Mouse (Mus musculus): ENCODE data around the gene Mob2. TPM values are rescaled to one million over a fixed set of nuclear protein-coding genes. Genes with fewer than 3 reads are reported as not detected.
A peak's percentile ranks its signal among the peaks of the same experiment; 100 is the strongest.

The Mob2 gene
- total RNA-seq, 2 experiments from 2014 or later: 37.6 to 38.7 TPM

DNA sequence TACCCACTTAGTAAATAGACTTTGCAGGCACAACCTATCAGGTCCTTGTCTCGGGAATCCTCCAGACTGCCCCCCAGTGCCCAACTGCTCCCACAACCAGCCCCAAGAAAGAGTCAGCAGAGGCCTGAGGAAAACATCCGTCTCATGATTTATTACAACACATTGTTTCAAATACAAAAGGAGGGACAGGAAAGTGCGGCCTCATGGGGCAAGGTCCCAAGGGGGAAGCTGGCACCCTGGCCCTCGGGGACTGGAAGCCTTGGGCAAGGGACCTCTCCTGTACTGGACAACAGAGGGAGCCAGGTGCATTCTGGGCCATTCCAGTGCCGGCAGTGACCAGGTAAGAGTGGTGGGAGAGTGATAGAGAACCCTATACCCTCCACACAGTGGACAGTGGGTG is 18.5 kb upstream of the Mob2 start:
- Histone ChIP-seq H3K27ac (no peak overlapping the region), H3K4me3 (no peak overlapping the region)
- intact Hi-C loops (cut with DNase I): no loop called here
- no peak for TF ChIP-seq CTCF (IDR thresholded peaks at IDR 0.05)
- DNase-seq (ENCODE audit: extremely low spot score in 1 of 2, low spot score in 2 of 2): no peak

DNA sequence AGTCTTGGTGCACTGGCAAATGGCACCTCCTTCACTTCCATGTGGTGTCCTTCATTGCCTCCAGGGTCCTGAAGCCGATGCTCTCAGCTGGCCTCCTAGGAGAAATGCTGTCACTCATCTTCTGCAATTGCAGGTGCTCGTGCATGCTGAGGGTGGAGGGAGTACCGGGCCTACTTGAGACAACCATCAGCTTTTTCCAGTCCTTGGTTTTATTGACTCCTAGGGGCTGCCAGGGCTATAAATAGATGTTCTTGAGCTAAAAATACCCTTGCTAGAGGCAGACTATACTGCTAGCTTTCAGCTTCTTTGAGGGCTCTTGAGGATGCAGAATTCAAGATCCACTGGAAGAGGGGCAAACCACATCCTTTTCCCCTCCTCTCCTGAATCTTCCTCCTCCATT is 16.3 kb upstream of the Mob2 start:
- Histone ChIP-seq H3K27ac (no peak overlapping the region), H3K4me3 (no peak overlapping the region)
- intact Hi-C loops (cut with DNase I): no loop called here
- DNase-seq (ENCODE audit: extremely low spot score in 1 of 2, low spot score in 2 of 2): no peak
- TF ChIP-seq CTCF (IDR thresholded peaks at IDR 0.05): no peak

DNA sequence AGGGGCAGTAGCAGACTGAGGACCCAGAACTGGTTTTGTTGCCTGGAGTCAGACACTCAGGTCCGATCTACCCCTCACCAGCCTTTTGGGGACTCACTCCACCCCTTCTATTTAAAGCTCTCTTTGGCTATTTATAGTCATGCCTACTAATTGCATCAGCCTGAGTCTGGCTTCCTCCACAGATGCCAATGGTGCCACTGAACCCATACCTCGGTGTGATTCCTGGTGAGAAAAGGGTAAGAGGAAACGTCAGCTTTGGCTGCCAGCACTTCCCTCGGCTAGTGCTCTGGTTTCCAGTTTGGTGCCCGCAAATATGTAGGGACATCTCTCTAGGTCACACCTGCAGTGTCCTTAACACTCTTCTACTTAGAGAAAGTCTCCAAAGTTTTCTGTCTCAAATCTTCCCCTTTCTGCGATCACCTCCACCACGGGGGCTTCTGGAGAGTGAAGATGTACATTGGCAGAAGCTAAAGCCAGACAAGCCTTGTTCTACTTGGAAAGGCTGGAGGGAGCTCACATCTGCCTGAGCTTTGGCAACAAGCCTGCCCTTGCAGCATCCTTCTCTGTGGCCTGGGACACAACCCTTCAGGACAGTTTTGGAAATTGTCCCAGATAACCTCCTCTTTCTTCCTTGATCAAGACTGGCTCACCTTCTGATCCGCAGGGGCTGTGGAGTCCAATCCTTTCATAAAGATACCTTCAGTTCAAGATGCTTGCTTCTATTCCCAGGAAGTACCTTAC is 13.5 kb upstream of the Mob2 start:
- intact Hi-C loops (cut with DNase I): no loop called here
- no peak for TF ChIP-seq CTCF (IDR thresholded peaks at IDR 0.05)
- no peak overlapping the region for H3K4me3 ChIP-seq
- no peak overlapping the region for H3K27ac ChIP-seq
- no peak for DNase-seq (ENCODE audit: extremely low spot score in 1 of 2, low spot score in 2 of 2)

DNA sequence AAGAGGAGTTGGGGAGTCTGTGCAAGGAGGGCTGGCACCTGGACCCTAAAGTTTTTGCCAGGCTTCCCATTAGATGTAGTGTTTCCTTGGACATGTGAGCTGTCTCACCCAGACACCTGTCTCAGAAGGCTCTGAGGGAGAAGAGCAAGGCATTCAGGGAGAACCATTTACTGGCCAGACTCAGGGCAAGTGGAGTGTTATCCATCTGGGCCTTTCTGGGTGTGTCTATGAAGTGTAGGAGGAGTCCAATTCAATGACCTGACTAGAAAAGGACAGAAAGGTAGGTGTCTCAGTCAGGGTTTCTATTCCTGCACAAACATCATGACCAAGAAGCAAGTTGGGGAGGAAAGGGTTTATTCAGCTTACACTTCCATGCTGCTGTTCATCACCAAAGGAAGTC is 10.9 kb upstream of the Mob2 start:
- intact Hi-C loops (cut with DNase I): loop anchor here (1.0 to 2.0 kb wide), 2 partner anchors 27 to 177 kb away; no protein-coding TSS in a partner anchor
- Histone ChIP-seq H3K27ac (no peak overlapping the region), H3K4me3 (no peak overlapping the region)
- no peak for DNase-seq (ENCODE audit: extremely low spot score in 1 of 2, low spot score in 2 of 2)
- no peak for TF ChIP-seq CTCF (IDR thresholded peaks at IDR 0.05)

DNA sequence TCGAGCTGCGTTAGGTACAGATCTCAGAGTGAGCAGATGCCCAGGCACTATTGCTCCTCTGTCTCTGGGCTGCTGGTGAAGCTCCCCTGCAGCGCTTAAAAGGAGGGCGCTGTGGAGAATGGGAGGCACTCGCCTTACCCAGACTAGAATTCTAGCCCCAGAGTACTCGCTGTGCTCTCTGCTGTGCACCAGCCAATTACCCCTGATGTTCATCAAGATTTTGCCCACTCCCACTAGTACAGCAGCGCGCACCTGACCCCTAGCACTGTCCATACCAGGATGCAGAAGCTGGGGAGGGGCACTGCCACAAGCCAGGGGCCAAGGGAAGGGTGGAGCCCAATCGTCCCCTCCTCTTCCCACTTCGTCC is 10.3 kb upstream of the Mob2 start:
- intact Hi-C loops (cut with DNase I): loop anchor here (1.0 to 2.0 kb wide), 2 partner anchors 27 to 178 kb away; no protein-coding TSS in a partner anchor
- Histone ChIP-seq H3K27ac (no peak overlapping the region), H3K4me3 (peak overlapping the region; percentile 33)
- DNase-seq (ENCODE audit: extremely low spot score in 1 of 2, low spot score in 2 of 2): no peak
- TF ChIP-seq CTCF (IDR thresholded peaks at IDR 0.05): 0 out of 2 replicates have a peak, but pooled peaks have one; percentile 0

DNA sequence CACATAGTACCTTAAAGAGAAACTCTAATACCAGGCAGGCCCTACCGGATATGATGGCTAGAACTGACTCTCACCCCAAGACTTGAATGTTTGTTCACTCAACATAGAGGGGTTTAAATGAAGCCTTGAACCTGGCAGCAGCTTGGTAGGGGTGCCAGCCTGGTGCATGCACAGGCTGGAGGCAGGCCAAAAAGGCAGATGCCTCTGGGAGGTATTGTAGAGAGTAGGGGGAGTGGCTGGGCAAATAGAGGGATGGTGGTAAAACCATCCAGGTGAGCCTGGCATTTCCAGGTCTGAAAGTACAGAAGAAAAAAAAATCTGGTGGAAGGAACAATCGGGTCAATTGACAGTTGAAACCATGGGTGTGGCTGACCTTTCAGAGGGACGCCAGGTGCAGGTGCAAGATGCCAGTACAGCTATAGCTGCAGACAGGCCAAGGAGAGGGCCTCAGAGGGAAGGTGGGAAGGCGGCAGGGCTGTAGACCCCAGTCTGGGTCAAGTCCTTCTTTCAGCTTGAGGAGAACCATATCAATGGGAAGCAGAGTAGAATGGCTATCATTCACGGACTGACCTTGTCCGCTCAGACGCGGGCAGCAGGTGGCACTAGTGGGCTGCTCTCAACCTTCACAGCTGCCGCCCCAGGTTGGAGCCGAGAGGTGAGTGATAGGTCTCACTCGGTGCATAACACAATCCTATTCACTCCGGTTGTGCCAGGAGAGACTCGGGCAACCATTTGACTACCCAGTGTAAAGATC is 9.8 kb upstream of the Mob2 start:
- Histone ChIP-seq H3K27ac (no peak overlapping the region), H3K4me3 (peak overlapping the region; percentile 33)
- TF ChIP-seq CTCF (IDR thresholded peaks at IDR 0.05): peak; percentile 81
- peak; percentile 60 to 73 for DNase-seq (ENCODE audit: extremely low spot score in 1 of 2, low spot score in 2 of 2)
- intact Hi-C loops (cut with DNase I): loop anchor here (1.0 to 2.0 kb wide), 2 partner anchors 28 to 178 kb away; no protein-coding TSS in a partner anchor

DNA sequence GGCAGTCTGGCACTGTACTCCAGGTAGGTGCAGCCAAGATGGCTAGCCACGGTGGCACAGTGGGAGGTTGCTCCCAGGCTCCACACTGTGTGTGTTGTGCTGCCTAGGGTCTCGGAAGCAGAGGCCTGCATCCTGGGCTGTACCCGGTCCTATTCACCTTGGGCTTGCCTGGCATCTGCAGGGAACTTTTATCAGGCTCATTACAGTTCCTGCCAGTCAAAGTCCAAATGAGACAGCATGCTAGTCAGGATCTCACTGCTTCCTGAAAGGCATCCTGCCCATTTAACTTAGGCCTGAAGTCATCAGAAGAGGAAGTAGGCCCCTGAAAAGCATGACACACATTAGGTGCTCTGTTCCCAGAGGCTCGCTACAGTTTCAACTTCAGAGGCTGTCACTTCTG is 7.6 kb upstream of the Mob2 start:
- intact Hi-C loops (cut with DNase I): no loop called here

DNA sequence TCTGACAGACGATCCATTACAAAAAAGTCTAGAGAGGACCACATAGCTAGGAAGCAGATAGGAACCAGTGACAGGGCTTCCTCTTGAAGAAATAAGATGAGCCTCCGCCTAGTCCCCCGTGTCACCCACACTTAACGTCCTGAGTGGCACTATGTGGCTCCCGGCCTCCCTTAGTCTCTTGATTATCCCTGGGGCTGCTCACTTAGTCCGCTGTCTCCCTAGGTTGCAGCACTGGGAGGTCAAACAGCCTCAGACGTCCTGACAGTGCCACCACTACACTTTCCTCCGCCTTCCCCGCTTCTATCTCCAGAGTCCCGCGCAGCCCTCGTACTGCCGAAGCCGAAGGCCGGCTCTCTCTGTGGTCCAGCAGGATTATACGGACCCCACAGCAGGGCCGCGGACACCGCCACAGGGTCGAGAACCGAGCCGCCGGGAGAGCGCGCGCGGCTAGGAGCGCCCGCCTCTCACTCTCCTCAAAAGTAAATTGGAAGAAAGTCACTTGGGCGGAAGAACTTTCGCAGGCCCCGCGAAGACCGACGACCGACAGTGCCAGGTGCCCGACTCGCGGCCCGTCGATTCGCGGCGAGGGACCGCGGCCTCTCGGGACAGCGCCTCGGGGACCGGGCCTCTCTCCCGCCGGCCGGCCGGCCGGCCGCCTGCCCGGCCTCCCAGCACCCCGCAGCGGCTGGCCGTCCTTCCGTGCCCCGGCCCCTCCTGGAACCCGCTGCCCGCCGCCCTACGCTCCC is 507 bp downstream of the Mob2 start:
- intact Hi-C loops (cut with DNase I): loop anchor here (5.0 kb wide), 1 partner anchor 37 kb away; the partner anchor contains the start of gene Dusp8

More for the DNA sequence above, 7.6 kb upstream of the Mob2 start:
- no peak overlapping the region for H3K4me3 ChIP-seq
- no peak for DNase-seq (ENCODE audit: extremely low spot score in 1 of 2, low spot score in 2 of 2)
- no peak for TF ChIP-seq CTCF (IDR thresholded peaks at IDR 0.05)
- no peak overlapping the region for H3K27ac ChIP-seq

DNA sequence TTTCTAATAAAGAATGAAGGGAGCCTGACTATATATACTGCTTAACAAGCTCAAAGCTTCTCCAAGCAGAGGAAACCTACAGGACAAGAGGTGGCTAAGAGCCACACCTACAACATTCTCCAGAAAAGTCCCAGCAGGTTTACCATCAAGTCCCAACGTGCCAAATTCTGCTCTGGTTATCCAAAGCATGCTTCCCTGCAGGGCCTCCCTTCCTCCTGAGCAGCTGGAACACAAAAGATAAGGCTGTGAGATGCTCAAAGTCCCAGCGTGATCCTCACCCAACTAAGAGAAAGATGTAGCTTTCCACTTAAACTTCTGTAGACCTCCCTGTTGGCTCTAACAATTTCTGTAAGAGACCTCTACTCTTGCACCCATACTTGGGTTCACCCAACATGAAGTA is 1.8 kb downstream of the Mob2 start:
- Histone ChIP-seq H3K4me3 (no peak overlapping the region), H3K27ac (no peak overlapping the region)
- TF ChIP-seq CTCF (IDR thresholded peaks at IDR 0.05): no peak
- no peak for DNase-seq (ENCODE audit: extremely low spot score in 1 of 2, low spot score in 2 of 2)
- intact Hi-C loops (cut with DNase I): no loop called here

More for the DNA sequence above, 507 bp downstream of the Mob2 start:
- H3K4me3 ChIP-seq: peak overlapping the region; percentile 77
- H3K27ac ChIP-seq: peak overlapping the region; percentile 92
- no peak for DNase-seq (ENCODE audit: extremely low spot score in 1 of 2, low spot score in 2 of 2)
- no peak for TF ChIP-seq CTCF (IDR thresholded peaks at IDR 0.05)

DNA sequence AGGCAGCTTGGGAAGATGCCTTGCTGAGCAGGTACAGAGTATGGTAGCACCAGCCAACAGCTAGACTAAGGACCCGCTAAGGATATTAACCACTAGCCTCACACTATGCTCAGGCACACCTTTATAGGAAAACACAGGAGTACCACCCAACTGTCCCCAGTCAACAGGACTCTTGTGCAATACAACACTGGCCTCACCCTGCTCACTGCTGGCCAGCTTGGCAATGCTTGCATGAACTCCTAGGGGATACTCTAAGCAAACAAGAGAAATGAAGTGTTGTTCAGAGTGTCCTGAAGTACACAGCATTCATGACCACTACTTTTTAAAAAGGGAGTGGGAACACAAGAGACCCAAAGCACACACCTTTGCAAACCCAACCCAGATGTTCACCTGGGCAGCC is 3.7 kb downstream of the Mob2 start:
- peak overlapping the region; percentile 15; the same call in 1 of the 2 replicates for H3K27ac ChIP-seq
- no peak for TF ChIP-seq CTCF (IDR thresholded peaks at IDR 0.05)
- intact Hi-C loops (cut with DNase I): no loop called here
- H3K4me3 ChIP-seq: no peak overlapping the region
- no peak for DNase-seq (ENCODE audit: extremely low spot score in 1 of 2, low spot score in 2 of 2)

DNA sequence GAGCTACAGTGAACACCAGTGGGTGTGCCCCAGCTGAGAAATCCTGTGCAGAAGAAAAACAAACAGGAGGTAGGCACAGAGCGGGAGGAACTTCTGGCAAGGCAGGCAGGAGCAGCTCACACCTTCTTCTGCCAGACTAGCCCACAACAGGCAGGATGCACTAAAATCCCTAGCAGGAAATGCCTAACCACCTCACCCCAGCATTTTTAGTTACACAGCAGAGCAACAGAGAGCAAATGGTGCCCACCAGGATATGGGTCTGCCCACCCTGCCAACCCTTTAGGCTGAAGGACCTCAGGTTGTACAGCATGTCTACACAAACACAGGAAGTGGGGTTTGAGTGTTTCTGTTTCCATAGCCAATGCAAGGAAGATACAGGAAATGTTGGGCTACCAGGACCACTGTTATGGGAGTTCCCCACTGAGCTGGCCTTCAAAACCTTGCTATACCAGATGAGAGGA is 4.2 kb downstream of the Mob2 start:
- no peak for DNase-seq (ENCODE audit: extremely low spot score in 1 of 2, low spot score in 2 of 2)
- intact Hi-C loops (cut with DNase I): no loop called here

More for the DNA sequence above, 4.2 kb downstream of the Mob2 start:
- no peak for TF ChIP-seq CTCF (IDR thresholded peaks at IDR 0.05)
- H3K27ac ChIP-seq: peak overlapping the region; percentile 15; the same call in 1 of the 2 replicates
- no peak overlapping the region for H3K4me3 ChIP-seq
